Mouse (Mus musculus): ENCODE results near the gene Snrk.

Snrk gene

DNA sequence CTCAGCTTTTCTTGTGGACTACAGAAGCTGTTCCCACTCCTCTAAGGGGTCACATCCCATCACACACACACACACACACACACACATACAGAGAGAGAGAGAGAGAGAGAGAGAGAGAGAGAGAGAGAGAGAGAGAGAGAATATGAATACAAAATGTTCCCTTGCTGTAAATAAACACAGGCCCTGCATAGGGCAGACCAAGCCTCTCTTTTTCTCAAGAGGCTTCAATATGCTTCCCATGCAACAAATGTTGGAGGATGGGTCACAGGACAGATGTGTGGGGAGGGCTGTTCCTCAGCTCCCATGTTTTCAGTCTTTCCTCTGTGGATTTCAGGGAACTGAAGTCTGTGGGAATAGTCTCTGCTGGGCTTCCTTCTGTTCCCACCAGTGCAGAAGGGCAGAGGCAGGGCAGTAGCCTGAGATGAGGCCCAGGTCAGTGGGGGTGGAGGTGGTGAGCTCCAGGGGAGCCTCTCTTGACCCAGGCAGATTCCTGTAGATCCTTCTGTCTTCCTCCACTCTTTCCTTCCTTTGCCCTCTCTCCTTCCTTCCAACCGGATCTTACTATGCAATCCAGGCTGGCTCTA is 69.7 kb downstream of the Snrk start:
- no peak for DNase-seq

GRCm38 (mm10) chr9:122187451-122187921 is 70.4 kb downstream of the Snrk start:
- DNase-seq: no peak

GRCm38 (mm10) chr9:122188724-122189123 is 71.7 kb downstream of the Snrk start:
- no peak for DNase-seq

DNA sequence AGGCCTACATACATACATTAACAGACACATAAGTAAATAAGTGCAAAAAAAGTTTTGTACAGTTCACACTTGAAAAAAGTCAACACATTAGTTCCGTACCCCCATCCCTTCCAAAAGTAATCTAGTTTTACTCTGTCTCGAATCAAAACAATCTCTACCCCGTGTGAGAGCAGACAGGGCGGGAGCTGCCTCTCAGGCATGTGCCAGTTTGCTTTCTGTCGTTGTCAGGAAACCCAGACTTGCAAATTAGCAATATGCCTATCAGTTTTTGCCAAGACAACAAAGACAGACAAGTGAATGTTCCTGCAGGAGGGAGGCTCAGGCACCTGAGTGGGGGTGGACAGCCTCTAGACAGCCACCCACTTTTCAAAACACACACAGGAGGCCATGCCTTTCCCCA is 76.3 kb downstream of the Snrk start:
- no peak for DNase-seq

- no peak for DNase-seq
These were observed 76.8 kb downstream of the Snrk start for GRCm38 (mm10) chr9:122193823-122194222.

- peak; percentile 85 for DNase-seq
These were observed 78.1 kb downstream of the Snrk start for GRCm38 (mm10) chr9:122195042-122195682.

GRCm38 (mm10) chr9:122197021-122197420 is 80.0 kb downstream of the Snrk start:
- no peak for DNase-seq

- DNase-seq: no peak
These were observed 81.6 kb downstream of the Snrk start for GRCm38 (mm10) chr9:122198621-122199020.

GRCm38 (mm10) chr9:122199253-122199652 is 82.2 kb downstream of the Snrk start:
- DNase-seq: peak; percentile 67

- DNase-seq: no peak
These were observed 87.4 kb downstream of the Snrk start for GRCm38 (mm10) chr9:122204508-122204907.

- no peak for DNase-seq
These were observed 88.6 kb downstream of the Snrk start for GRCm38 (mm10) chr9:122205543-122206200.

DNA sequence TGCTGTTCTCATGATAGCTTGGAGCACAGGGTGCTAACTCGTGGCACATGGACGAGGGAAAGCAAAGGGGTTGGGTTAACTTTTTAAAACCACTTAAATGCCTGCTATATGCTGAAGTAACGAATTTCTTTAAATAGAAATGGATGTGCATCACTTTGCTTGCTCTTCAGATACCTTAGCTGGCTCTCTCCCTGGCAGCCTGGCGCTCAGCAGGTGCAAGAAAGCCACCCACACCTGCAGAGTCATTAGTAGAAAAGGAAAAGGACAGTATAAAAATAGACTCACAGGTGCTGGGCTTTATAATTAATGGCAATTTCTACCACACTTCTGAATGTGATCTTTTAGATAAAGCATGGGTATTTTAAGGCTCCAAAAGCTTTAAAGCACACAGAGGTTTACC is 91.2 kb downstream of the Snrk start:
- DNase-seq: no peak

- no peak for DNase-seq
These were observed 98.1 kb downstream of the Snrk start for GRCm38 (mm10) chr9:122215118-122215517.

GRCm38 (mm10) chr9:122216945-122217529 is 100.0 kb downstream of the Snrk start:
- DNase-seq: no peak
